In the genomic region with DNA sequence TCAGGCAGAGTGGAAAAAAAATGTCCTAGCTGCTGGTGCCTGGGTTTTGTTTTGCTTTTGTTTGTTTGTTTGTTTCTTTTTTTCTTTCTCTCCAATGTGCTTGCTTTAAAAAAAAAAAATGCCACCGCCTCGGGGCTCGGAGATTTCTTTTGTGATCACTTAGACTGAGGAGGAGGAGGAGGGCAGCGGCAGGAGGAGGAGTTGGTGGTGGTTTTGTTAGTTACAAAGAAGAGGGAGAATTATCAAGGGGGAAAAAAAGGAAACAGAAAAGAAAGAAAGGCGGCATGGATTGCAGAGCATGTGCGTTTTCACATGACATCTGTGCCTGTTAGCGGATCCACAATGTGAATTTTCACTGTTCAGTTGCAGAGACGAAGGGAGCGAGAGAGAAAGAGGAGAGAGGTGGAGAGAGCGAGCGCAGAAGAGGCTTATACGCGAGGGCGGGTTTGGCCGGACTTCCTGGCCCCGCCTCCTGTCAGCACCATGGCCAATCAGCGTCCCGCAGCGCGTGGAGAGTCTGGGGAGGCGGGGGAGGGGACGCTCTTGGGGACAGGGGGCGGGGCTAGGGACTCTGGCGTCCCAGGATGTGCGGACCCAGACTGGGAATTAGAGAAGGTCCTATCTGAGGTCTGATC, we compare ENCODE assay signal across 8 mouse cellular contexts. TPM values are rescaled to one million over a fixed set of nuclear protein-coding genes. Genes with fewer than 3 reads are reported as not detected.
DNase-seq lines count a peak whose midpoint lies in the region; ATAC-seq and TF ChIP-seq lines count a peak whose summit lies in the region.

A gene (minus strand): TSS at position 404 of the 635 bp plus-strand sequence.

- peak within 1 kb of the TSS; percentile 96 for H3K4me2 ChIP-seq in embryonic facial prominence, embryonic 13.5 days
- H3K4me2 ChIP-seq in midbrain, embryonic 13.5 days (replicated peaks) = peak within 1 kb of the TSS; percentile 81
- peak within 1 kb of the TSS; percentile 98 for H3K4me2 ChIP-seq in stomach, embryonic 16.5 days (ENCODE audit: low read depth, low read length)

- H3K4me3 ChIP-seq in erythroblast, embryonic 14.5 days (replicated peaks) = peak within 1 kb of the TSS; percentile 10
- H3K4me3 ChIP-seq in embryonic facial prominence, embryonic 13.5 days = peak within 1 kb of the TSS; percentile 55
- peak within 1 kb of the TSS; percentile 56 for H3K4me3 ChIP-seq in kidney, adult 2 months (ENCODE audit: insufficient read depth, low read depth, low read length)
- peak within 1 kb of the TSS; percentile 56 for H3K4me3 ChIP-seq in limb, embryonic 10.5 days
- H3K4me3 ChIP-seq in midbrain, embryonic 13.5 days (replicated peaks) = peak within 1 kb of the TSS; percentile 50
- peak within 1 kb of the TSS; percentile 57 for H3K4me3 ChIP-seq in stomach, embryonic 16.5 days (replicated peaks; ENCODE audit: low read length)

- no peaks in the 10 kb centered on the region for H3K36me3 ChIP-seq in erythroblast, embryonic 14.5 days (ENCODE audit: control insufficient read depth)
- H3K36me3 ChIP-seq in embryonic facial prominence, embryonic 13.5 days = no peaks in the 10 kb centered on the region
- H3K36me3 ChIP-seq in kidney, adult 2 months (ENCODE audit: control insufficient read depth, insufficient read depth, low read length) = no peaks in the 10 kb centered on the region
- no peaks in the 10 kb centered on the region for H3K36me3 ChIP-seq in limb, embryonic 10.5 days
- H3K36me3 ChIP-seq in midbrain, embryonic 13.5 days = no peaks in the 10 kb centered on the region
- no peaks in the 10 kb centered on the region for H3K36me3 ChIP-seq in stomach, embryonic 16.5 days (ENCODE audit: control insufficient read depth, insufficient read depth, low read length)

- peak; percentile 58 for DNase-seq in heart, adult 8-10 months (ENCODE audit: low spot score)
- peak; percentile 77 for DNase-seq in kidney, adult 2 months
- peak; percentile 90 for DNase-seq in limb, embryonic 10.5 days (ENCODE audit: low spot score)

- peaks cover 42% of the 10 kb centered on the region for H3K27me3 ChIP-seq in erythroblast, embryonic 14.5 days (ENCODE audit: control insufficient read depth)
- H3K27me3 ChIP-seq in embryonic facial prominence, embryonic 13.5 days = peaks cover 40% of the 10 kb centered on the region
- H3K27me3 ChIP-seq in kidney, adult 2 months (replicated peaks; ENCODE audit: control insufficient read depth, insufficient read depth, low read length) = no peaks in the 10 kb centered on the region
- H3K27me3 ChIP-seq in limb, embryonic 10.5 days (ENCODE audit: low read depth, poor library complexity, severe bottlenecking) = peaks cover 39% of the 10 kb centered on the region
- H3K27me3 ChIP-seq in midbrain, embryonic 13.5 days = peaks cover 12% of the 10 kb centered on the region
- H3K27me3 ChIP-seq in stomach, embryonic 16.5 days (ENCODE audit: control insufficient read depth, insufficient read depth, low read length) = peaks cover 21% of the 10 kb centered on the region

- H3K27ac ChIP-seq in embryonic facial prominence, embryonic 13.5 days = no peak within 1 kb of the TSS
- H3K27ac ChIP-seq in kidney, adult 2 months (ENCODE audit: insufficient read depth, low read depth, low read length) = no peak within 1 kb of the TSS
- H3K27ac ChIP-seq in limb, embryonic 10.5 days = peak within 1 kb of the TSS; percentile 22; the same call in 1 of the 2 replicates
- peak within 1 kb of the TSS; percentile 79 for H3K27ac ChIP-seq in midbrain, embryonic 13.5 days
- H3K27ac ChIP-seq in stomach, embryonic 16.5 days (ENCODE audit: low read length) = no peak within 1 kb of the TSS

- H3K9ac ChIP-seq in embryonic facial prominence, embryonic 13.5 days = peak within 1 kb of the TSS; percentile 70
- peak within 1 kb of the TSS; percentile 76 for H3K9ac ChIP-seq in midbrain, embryonic 13.5 days (replicated peaks)
- peak within 1 kb of the TSS; percentile 63 for H3K9ac ChIP-seq in stomach, embryonic 16.5 days (ENCODE audit: low read length)

- TF ChIP-seq CTCF in kidney, adult 2 months (conservative IDR thresholded peaks at IDR 0.05; ENCODE audit: insufficient read depth, insufficient read length, low read depth, low read length) = no peak

- no peak for TF ChIP-seq POLR2A in kidney, adult 2 months (IDR thresholded peaks at IDR 0.05; ENCODE audit: low read depth, low read length)

- ATAC-seq in erythroblast, adult 5-6 weeks (replicated peaks; ENCODE audit: low FRiP score, poor library complexity, severe bottlenecking) = no peak
- ATAC-seq in embryonic facial prominence, embryonic 13.5 days (ENCODE audit: insufficient number of reproducible peaks, insufficient read depth, low FRiP score, low TSS enrichment, low read depth) = peak; percentile 96
- peak; percentile 97 for ATAC-seq in midbrain, embryonic 13.5 days
- ATAC-seq in stomach, embryonic 16.5 days (ENCODE audit: insufficient read depth, low FRiP score) = peak; percentile 96

- peaks cover 5% of the 10 kb centered on the region for H3K4me1 ChIP-seq in erythroblast, embryonic 14.5 days (ENCODE audit: control insufficient read depth)
- H3K4me1 ChIP-seq in embryonic facial prominence, embryonic 13.5 days = peaks cover 16% of the 10 kb centered on the region; the same call in 1 of the 2 replicates
- no peaks in the 10 kb centered on the region for H3K4me1 ChIP-seq in kidney, adult 2 months (ENCODE audit: control insufficient read depth, insufficient read depth, low read length)
- H3K4me1 ChIP-seq in limb, embryonic 10.5 days = peaks cover 15% of the 10 kb centered on the region
- H3K4me1 ChIP-seq in midbrain, embryonic 13.5 days (replicated peaks) = peaks cover 29% of the 10 kb centered on the region
- H3K4me1 ChIP-seq in stomach, embryonic 16.5 days (ENCODE audit: control insufficient read depth, insufficient read depth, low read length) = peaks cover 6% of the 10 kb centered on the region; the same call in 1 of the 2 replicates

- under 1% methylated on average over 25 of the region's 25 CpGs for WGBS in embryonic facial prominence, embryonic 13.5 days
- WGBS in kidney, adult 2 months = under 1% methylated on average over 25 of the region's 25 CpGs
- WGBS in limb, embryonic 10.5 days = 0% methylated on average over 25 of the region's 25 CpGs
- 0% methylated on average over 25 of the region's 25 CpGs for WGBS in midbrain, embryonic 13.5 days
- 0% methylated on average over 25 of the region's 25 CpGs for WGBS in stomach, embryonic 16.5 days

- H3K9me3 ChIP-seq in erythroblast, embryonic 14.5 days (ENCODE audit: control insufficient read depth, low read length) = no peaks in the 10 kb centered on the region
- H3K9me3 ChIP-seq in embryonic facial prominence, embryonic 13.5 days = no peaks in the 10 kb centered on the region
- no peaks in the 10 kb centered on the region for H3K9me3 ChIP-seq in limb, embryonic 10.5 days (replicated peaks)
- no peaks in the 10 kb centered on the region for H3K9me3 ChIP-seq in midbrain, embryonic 13.5 days
- H3K9me3 ChIP-seq in stomach, embryonic 16.5 days (replicated peaks; ENCODE audit: control insufficient read depth, low read length) = no peaks in the 10 kb centered on the region

RNA-seq across cellular contexts. Expression of the gene that starts here (rescaled TPM):
- polyA plus RNA-seq in erythroblast, embryonic 14.5 days (2012) = not detected in 2 replicates
- not detected in 2 replicates for total RNA-seq in erythroblast, adult 5-6 weeks (2015; ENCODE audit: low replicate concordance)
- 0.14 TPM in 1 of 2 replicates, not detected in the other for total RNA-seq in erythroblast, adult 5-6 weeks (2017; ENCODE audit: low replicate concordance)
- 2.1 and 2.2 TPM in 2 replicates for polyA plus RNA-seq in embryonic facial prominence, embryonic 13.5 days (2015; fragmentation: Nextera tagmentation; extraction: Ambion mirVana)
- total RNA-seq in heart, adult 8-10 months (2022) = under 1 TPM; 0.50 to 0.68 (median 0.62) TPM
- 0.06 and 0.10 TPM in 2 replicates for polyA plus RNA-seq in kidney, adult 2 months (2012; rRNA removed)
- 0.20 and 0.36 TPM in 2 replicates for polyA plus RNA-seq in limb, embryonic 10.5 days (2016; fragmentation: Nextera tagmentation; extraction: Ambion mirVana)
- 8.8 and 9.7 TPM in 2 replicates for polyA plus RNA-seq in midbrain, embryonic 13.5 days (2015; fragmentation: Nextera tagmentation; extraction: Ambion mirVana)
- polyA plus RNA-seq in stomach, embryonic 16.5 days (2015; fragmentation: Nextera tagmentation; extraction: Ambion mirVana) = 0.34 and 0.71 TPM in 2 replicates

Comparison
In these comparisons a context has a peak if more than half of its experiments do, and no peak if none do; other contexts are left out.
1. Peak in DNase-seq in heart, adult 8-10 months; RNA of the gene not detected or under 1 TPM.
2. Peak in DNase-seq and H3K4me3 ChIP-seq in kidney, adult 2 months; RNA of the gene not detected or under 1 TPM.
3. Peak in DNase-seq, H3K4me3 ChIP-seq and H3K27ac ChIP-seq in limb, embryonic 10.5 days; RNA of the gene not detected or under 1 TPM.
4. Peak in ATAC-seq, H3K4me3 ChIP-seq, H3K9ac ChIP-seq and H3K4me2 ChIP-seq in stomach, embryonic 16.5 days; RNA of the gene not detected or under 1 TPM.